Mouse (Mus musculus): ENCODE measurements at regions not wholly inside any gene's neighbourhood (a gene's known extent, or its start where the extent isn't known, plus 50 kb on each side); places are given as distances from the start of the nearest gene placed in this dataset.

GRCm38 (mm10) chr2:54033277-54033676 lies 52.1 kb downstream of the Rprm start:
- ATAC-seq (ENCODE audit: insufficient read depth, low FRiP score, low TSS enrichment) (no peak), DNase-seq (ENCODE audit: low spot score) (no peak)
- WGBS: 88% methylated on average over 4 of the region's 4 CpGs
- no peak overlapping the region for H3K9ac ChIP-seq (ENCODE audit: low read length)
- H3K9me3 ChIP-seq (ENCODE audit: control insufficient read depth, low read length): no peaks in the 10 kb centered on the region
- H3K4me1 ChIP-seq (ENCODE audit: control insufficient read depth, insufficient read depth, low read length): no peaks in the 10 kb centered on the region
- no peak overlapping the region for H3K4me3 ChIP-seq (ENCODE audit: low read depth, low read length)
- H3K27ac ChIP-seq (ENCODE audit: low read depth, low read length): no peak overlapping the region
- H3K4me2 ChIP-seq (ENCODE audit: low read depth): no peak overlapping the region
- H3K36me3 ChIP-seq (ENCODE audit: control insufficient read depth, insufficient read depth, low read length): no peaks in the 10 kb centered on the region
- H3K27me3 ChIP-seq (ENCODE audit: control insufficient read depth, insufficient read depth, low read length): no peaks in the 10 kb centered on the region

GRCm38 (mm10) chr2:54028851-54029250 lies 56.5 kb downstream of the Rprm start:
- Histone ChIP-seq H3K27ac (ENCODE audit: low read depth, low read length) (no peak overlapping the region), H3K9me3 (ENCODE audit: control insufficient read depth, low read length) (no peaks in the 10 kb centered on the region), H3K36me3 (ENCODE audit: control insufficient read depth, insufficient read depth, low read length) (no peaks in the 10 kb centered on the region), H3K4me3 (ENCODE audit: low read depth, low read length) (no peak overlapping the region), H3K4me2 (ENCODE audit: low read depth) (no peak overlapping the region), H3K27me3 (ENCODE audit: control insufficient read depth, insufficient read depth, low read length) (no peaks in the 10 kb centered on the region), H3K4me1 (ENCODE audit: control insufficient read depth, insufficient read depth, low read length) (no peaks in the 10 kb centered on the region), H3K9ac (ENCODE audit: low read length) (no peak overlapping the region)
- WGBS: 91% methylated on average over 2 of the region's 2 CpGs
- no peak for ATAC-seq (ENCODE audit: insufficient read depth, low FRiP score, low TSS enrichment)
- DNase-seq (ENCODE audit: low spot score): no peak

- Histone ChIP-seq H3K27me3 (ENCODE audit: control insufficient read depth, insufficient read depth, low read length) (no peaks in the 10 kb centered on the region), H3K9ac (ENCODE audit: low read length) (no peak overlapping the region), H3K27ac (ENCODE audit: low read depth, low read length) (no peak overlapping the region), H3K36me3 (ENCODE audit: control insufficient read depth, insufficient read depth, low read length) (no peaks in the 10 kb centered on the region), H3K4me3 (ENCODE audit: low read depth, low read length) (no peak overlapping the region), H3K9me3 (ENCODE audit: control insufficient read depth, low read length) (no peaks in the 10 kb centered on the region), H3K4me2 (ENCODE audit: low read depth) (no peak overlapping the region), H3K4me1 (ENCODE audit: control insufficient read depth, insufficient read depth, low read length) (no peaks in the 10 kb centered on the region)
- 85% methylated on average over 4 of the region's 4 CpGs for WGBS
- DNase-seq (ENCODE audit: low spot score): no peak
- ATAC-seq (ENCODE audit: insufficient read depth, low FRiP score, low TSS enrichment): no peak
Observed at GRCm38 (mm10) chr2:54022708-54023107, 62.6 kb downstream of the Rprm start.

GRCm38 (mm10) chr2:53990157-53990556 lies 95.2 kb downstream of the Rprm start:
- no peak overlapping the region for H3K4me2 ChIP-seq (ENCODE audit: low read depth)
- no peak overlapping the region for H3K4me3 ChIP-seq (ENCODE audit: low read depth, low read length)
- no peak overlapping the region for H3K27ac ChIP-seq (ENCODE audit: low read depth, low read length)
- no peaks in the 10 kb centered on the region for H3K27me3 ChIP-seq (ENCODE audit: control insufficient read depth, insufficient read depth, low read length)
- DNase-seq (ENCODE audit: low spot score) (no peak), ATAC-seq (ENCODE audit: insufficient read depth, low FRiP score, low TSS enrichment) (no peak)
- no peaks in the 10 kb centered on the region for H3K36me3 ChIP-seq (ENCODE audit: control insufficient read depth, insufficient read depth, low read length)
- WGBS: 67% methylated on average over 2 of the region's 2 CpGs
- no peaks in the 10 kb centered on the region for H3K4me1 ChIP-seq (ENCODE audit: control insufficient read depth, insufficient read depth, low read length)
- no peak overlapping the region for H3K9ac ChIP-seq (ENCODE audit: low read length)
- no peaks in the 10 kb centered on the region for H3K9me3 ChIP-seq (ENCODE audit: control insufficient read depth, low read length)

GRCm38 (mm10) chr2:53975707-53976106 lies 109.6 kb downstream of the Rprm start:
- WGBS: 85% methylated on average over 4 of the region's 4 CpGs
- Histone ChIP-seq H3K27me3 (ENCODE audit: control insufficient read depth, insufficient read depth, low read length) (no peaks in the 10 kb centered on the region), H3K36me3 (ENCODE audit: control insufficient read depth, insufficient read depth, low read length) (no peaks in the 10 kb centered on the region), H3K9me3 (ENCODE audit: control insufficient read depth, low read length) (no peaks in the 10 kb centered on the region), H3K4me3 (ENCODE audit: low read depth, low read length) (no peak overlapping the region), H3K4me2 (ENCODE audit: low read depth) (no peak overlapping the region), H3K4me1 (ENCODE audit: control insufficient read depth, insufficient read depth, low read length) (no peaks in the 10 kb centered on the region), H3K9ac (ENCODE audit: low read length) (no peak overlapping the region), H3K27ac (ENCODE audit: low read depth, low read length) (no peak overlapping the region)
- DNase-seq (ENCODE audit: low spot score): no peak
- no peak for ATAC-seq (ENCODE audit: insufficient read depth, low FRiP score, low TSS enrichment)

GRCm38 (mm10) chr2:53960499-53960898 lies 124.9 kb downstream of the Rprm start:
- ATAC-seq (ENCODE audit: insufficient read depth, low FRiP score, low TSS enrichment) (no peak), DNase-seq (ENCODE audit: low spot score) (peak; percentile 12)
- no peaks in the 10 kb centered on the region for H3K4me1 ChIP-seq (ENCODE audit: control insufficient read depth, insufficient read depth, low read length)
- no peak overlapping the region for H3K9ac ChIP-seq (ENCODE audit: low read length)
- H3K9me3 ChIP-seq (ENCODE audit: control insufficient read depth, low read length): no peaks in the 10 kb centered on the region
- no peak overlapping the region for H3K4me2 ChIP-seq (ENCODE audit: low read depth)
- WGBS: 67% methylated on average over 1 of the region's 1 CpGs
- no peaks in the 10 kb centered on the region for H3K36me3 ChIP-seq (ENCODE audit: control insufficient read depth, insufficient read depth, low read length)
- no peaks in the 10 kb centered on the region for H3K27me3 ChIP-seq (ENCODE audit: control insufficient read depth, insufficient read depth, low read length)
- no peak overlapping the region for H3K4me3 ChIP-seq (ENCODE audit: low read depth, low read length)
- H3K27ac ChIP-seq (ENCODE audit: low read depth, low read length): no peak overlapping the region

- no peak overlapping the region for H3K4me3 ChIP-seq (ENCODE audit: low read depth, low read length)
- DNase-seq (ENCODE audit: low spot score) (no peak), ATAC-seq (ENCODE audit: insufficient read depth, low FRiP score, low TSS enrichment) (no peak)
- H3K4me2 ChIP-seq (ENCODE audit: low read depth): no peak overlapping the region
- no peaks in the 10 kb centered on the region for H3K36me3 ChIP-seq (ENCODE audit: control insufficient read depth, insufficient read depth, low read length)
- no peak overlapping the region for H3K27ac ChIP-seq (ENCODE audit: low read depth, low read length)
- H3K9me3 ChIP-seq (ENCODE audit: control insufficient read depth, low read length): no peaks in the 10 kb centered on the region
- no peaks in the 10 kb centered on the region for H3K27me3 ChIP-seq (ENCODE audit: control insufficient read depth, insufficient read depth, low read length)
- WGBS: 66% methylated on average over 2 of the region's 2 CpGs
- H3K4me1 ChIP-seq (ENCODE audit: control insufficient read depth, insufficient read depth, low read length): no peaks in the 10 kb centered on the region
- H3K9ac ChIP-seq (ENCODE audit: low read length): no peak overlapping the region
Observed at GRCm38 (mm10) chr2:53948237-53948636, 137.1 kb downstream of the Rprm start.

- Histone ChIP-seq H3K9ac (ENCODE audit: low read length) (no peak overlapping the region), H3K4me3 (ENCODE audit: low read depth, low read length) (no peak overlapping the region), H3K36me3 (ENCODE audit: control insufficient read depth, insufficient read depth, low read length) (no peaks in the 10 kb centered on the region), H3K4me2 (ENCODE audit: low read depth) (no peak overlapping the region), H3K9me3 (ENCODE audit: control insufficient read depth, low read length) (no peaks in the 10 kb centered on the region), H3K27ac (ENCODE audit: low read depth, low read length) (no peak overlapping the region), H3K27me3 (ENCODE audit: control insufficient read depth, insufficient read depth, low read length) (no peaks in the 10 kb centered on the region), H3K4me1 (ENCODE audit: control insufficient read depth, insufficient read depth, low read length) (no peaks in the 10 kb centered on the region)
- ATAC-seq (ENCODE audit: insufficient read depth, low FRiP score, low TSS enrichment) (no peak), DNase-seq (ENCODE audit: low spot score) (no peak)
Observed at GRCm38 (mm10) chr2:53947534-53947933, 137.8 kb downstream of the Rprm start.

- DNase-seq (ENCODE audit: low spot score): no peak
- H3K4me1 ChIP-seq (ENCODE audit: control insufficient read depth, insufficient read depth, low read length): no peaks in the 10 kb centered on the region
- H3K9me3 ChIP-seq (ENCODE audit: control insufficient read depth, low read length): no peaks in the 10 kb centered on the region
- H3K36me3 ChIP-seq (ENCODE audit: control insufficient read depth, insufficient read depth, low read length): no peaks in the 10 kb centered on the region
- H3K9ac ChIP-seq (ENCODE audit: low read length): no peak overlapping the region
- H3K27me3 ChIP-seq (ENCODE audit: control insufficient read depth, insufficient read depth, low read length): no peaks in the 10 kb centered on the region
- H3K4me2 ChIP-seq (ENCODE audit: low read depth): no peak overlapping the region
- no peak for ATAC-seq (ENCODE audit: insufficient read depth, low FRiP score, low TSS enrichment)
- no peak overlapping the region for H3K27ac ChIP-seq (ENCODE audit: low read depth, low read length)
- WGBS: 86% methylated on average over 3 of the region's 3 CpGs
- H3K4me3 ChIP-seq (ENCODE audit: low read depth, low read length): no peak overlapping the region
Observed at GRCm38 (mm10) chr2:53911857-53912256, 173.5 kb downstream of the Rprm start.

Data from neural tube, embryonic 11.5 days (tissue).